Mouse (Mus musculus) macrophage (primary cell): ENCODE data around the gene Gxylt2. TPM values are rescaled to one million over a fixed set of nuclear protein-coding genes. Genes with fewer than 3 reads are reported as not detected.

Source experiments
- H3K27ac ChIP-seq: fragments of 350-480 bp; formaldehyde crosslinking; 2 replicates; pipeline ENCODE4 v1.9.0; 2021
- H3K36me3 ChIP-seq: fragments of 350-480 bp; formaldehyde crosslinking; 2 replicates; pipeline ENCODE4 v1.9.0; 2021; ENCODE audit errors: inconsistent target
- H3K4me3 ChIP-seq: fragments of 350-480 bp; formaldehyde crosslinking; 2 replicates; pipeline ENCODE4 v1.9.0; 2021; ENCODE audit errors: inconsistent target
- H3K79me2 ChIP-seq: fragments of 350-480 bp; formaldehyde crosslinking; 2 replicates; pipeline ENCODE4 v1.9.0; 2021; ENCODE audit errors: inconsistent target
- WGBS: methylation state at CpG from one replicate; pipeline ENCODE4 v1.1.7; 2026; ENCODE audit warnings: inconsistent platforms; ENCODE audit not compliant: missing documents; 5-methylcytosine and 5-hydroxymethylcytosine counted together
- polyA plus RNA-seq: library from polyadenylated mRNA; stranded (reverse); fragments of 250-400 nt; gene quantifications from 3 replicates; pipeline ENCODE4 v1.2.4, GENCODE M21; 2018; ENCODE audit warnings: inconsistent platforms

The Gxylt2 gene
- polyA plus RNA-seq, 1 experiment from 2014 or later = not detected

DNA sequence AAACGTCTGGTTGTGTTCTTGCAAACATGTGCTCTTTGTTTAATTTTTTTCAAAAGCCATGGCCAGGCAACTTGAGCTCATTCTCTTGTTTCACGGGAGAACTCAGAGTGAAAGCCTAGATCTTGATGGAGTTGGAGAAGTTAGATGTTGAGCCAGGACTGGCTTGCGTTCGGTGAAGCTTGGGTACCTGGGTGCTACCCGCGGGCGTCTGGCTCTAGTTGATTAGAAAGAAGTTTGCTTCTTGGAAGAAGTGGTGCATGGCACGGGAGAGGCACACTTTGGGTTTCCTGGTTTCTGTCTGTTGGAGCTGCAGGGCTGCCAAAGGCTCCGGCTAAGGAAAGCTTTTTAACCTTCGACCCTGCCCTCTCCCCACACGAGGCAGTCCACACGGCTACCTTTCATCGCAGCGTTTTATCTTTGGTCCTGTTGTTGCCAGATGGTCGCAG, 855 bp downstream of the Gxylt2 start:
- Histone ChIP-seq H3K27ac (no peak overlapping the region), H3K4me3 (no peak overlapping the region), H3K79me2 (no peaks in the 10 kb centered on the region), H3K36me3 (no peaks in the 10 kb centered on the region)
- 7% methylated on average over 15 of the region's 15 CpGs for WGBS

DNA sequence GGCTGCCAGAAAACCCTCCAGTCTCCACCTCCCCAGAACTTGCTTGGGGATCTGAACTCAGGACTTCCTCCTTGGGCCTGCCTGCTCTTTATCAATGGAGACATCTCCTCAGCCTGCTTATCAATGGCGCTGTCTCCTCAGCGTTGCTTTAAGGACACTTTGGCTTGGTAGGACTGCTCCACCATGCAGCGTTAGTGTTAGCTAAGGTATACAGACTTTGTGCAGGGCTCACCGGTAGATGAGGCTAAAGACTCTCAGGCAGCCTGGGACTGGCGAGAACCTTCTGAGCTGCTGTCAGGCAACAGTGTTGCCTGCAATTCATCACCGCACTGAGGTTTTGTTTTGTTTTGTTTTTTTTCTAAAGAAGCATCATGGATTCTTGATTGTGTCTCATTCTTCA, 2.3 kb downstream of the Gxylt2 start:
- Histone ChIP-seq H3K79me2 (no peaks in the 10 kb centered on the region), H3K27ac (no peak overlapping the region), H3K36me3 (no peaks in the 10 kb centered on the region), H3K4me3 (no peak overlapping the region)
- 83% methylated on average over 6 of the region's 6 CpGs for WGBS

DNA sequence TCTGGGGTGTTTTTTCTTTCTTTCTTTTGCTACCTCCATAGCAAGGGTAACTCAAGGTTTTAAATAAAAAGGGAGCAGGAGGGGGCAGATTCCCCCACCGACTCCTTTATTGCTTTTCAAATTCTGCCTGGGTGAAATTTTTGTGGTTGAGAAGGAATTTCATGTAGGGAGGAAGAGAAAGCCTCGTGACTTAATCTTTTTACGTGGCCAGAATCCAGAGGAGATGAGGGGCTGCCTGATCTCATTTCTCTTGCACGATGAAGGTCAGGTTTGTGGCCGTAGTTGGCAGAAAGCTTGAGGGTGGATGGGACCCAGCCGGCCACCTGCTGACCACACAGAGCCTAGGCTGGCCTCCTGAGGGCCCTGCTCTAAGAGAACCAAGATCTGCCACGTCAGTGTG, 3.0 kb downstream of the Gxylt2 start:
- no peak overlapping the region for H3K4me3 ChIP-seq
- 48% methylated on average over 7 of the region's 7 CpGs for WGBS

DNA sequence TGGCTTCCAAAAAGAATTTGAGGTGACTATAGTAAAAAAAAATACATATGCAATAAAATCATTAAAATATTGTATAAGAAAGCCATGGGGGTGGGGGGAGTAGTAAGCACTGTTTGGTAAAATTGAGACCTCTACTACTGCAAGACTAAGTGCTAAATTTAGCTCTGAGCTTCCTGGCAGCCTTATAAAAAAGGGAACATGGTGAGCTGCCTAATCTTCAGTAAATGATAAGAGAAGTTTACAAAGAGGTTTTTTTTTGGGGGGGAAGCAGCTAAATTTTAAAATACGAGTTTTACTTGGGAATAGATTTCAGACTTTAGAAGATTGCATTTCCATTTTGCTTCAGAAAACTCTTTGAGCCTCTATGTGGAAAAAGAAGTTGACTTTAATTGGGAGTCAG, 3.7 kb downstream of the Gxylt2 start:
- no peak overlapping the region for H3K4me3 ChIP-seq
- no peaks in the 10 kb centered on the region for H3K79me2 ChIP-seq
- WGBS = 15% methylated on average over 1 of the region's 1 CpGs
- H3K36me3 ChIP-seq = no peaks in the 10 kb centered on the region
- no peak overlapping the region for H3K27ac ChIP-seq

More for the DNA sequence above, 3.0 kb downstream of the Gxylt2 start:
- H3K27ac ChIP-seq = no peak overlapping the region
- H3K36me3 ChIP-seq = no peaks in the 10 kb centered on the region
- no peaks in the 10 kb centered on the region for H3K79me2 ChIP-seq

DNA sequence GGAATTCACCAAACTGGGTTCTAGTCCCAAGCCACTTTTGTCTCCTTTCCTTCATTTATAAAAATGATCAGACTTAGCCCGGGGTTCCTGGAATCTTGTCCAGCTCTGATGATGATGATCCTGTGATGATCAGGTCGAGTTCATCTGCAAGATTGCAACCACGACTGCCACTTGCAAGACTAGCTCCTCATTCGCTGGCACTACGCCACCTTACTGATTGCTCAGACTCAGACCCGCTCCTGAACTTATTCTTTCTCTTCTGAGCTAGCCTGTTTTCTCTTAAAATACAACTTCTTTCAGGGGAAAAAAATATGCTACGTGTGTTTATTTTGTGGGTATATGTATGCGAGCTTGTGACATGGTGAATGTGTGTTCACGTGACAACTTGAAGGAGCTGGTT, 4.5 kb downstream of the Gxylt2 start:
- Histone ChIP-seq H3K27ac (no peak overlapping the region), H3K79me2 (no peaks in the 10 kb centered on the region)
- 80% methylated on average over 9 of the region's 9 CpGs for WGBS

DNA sequence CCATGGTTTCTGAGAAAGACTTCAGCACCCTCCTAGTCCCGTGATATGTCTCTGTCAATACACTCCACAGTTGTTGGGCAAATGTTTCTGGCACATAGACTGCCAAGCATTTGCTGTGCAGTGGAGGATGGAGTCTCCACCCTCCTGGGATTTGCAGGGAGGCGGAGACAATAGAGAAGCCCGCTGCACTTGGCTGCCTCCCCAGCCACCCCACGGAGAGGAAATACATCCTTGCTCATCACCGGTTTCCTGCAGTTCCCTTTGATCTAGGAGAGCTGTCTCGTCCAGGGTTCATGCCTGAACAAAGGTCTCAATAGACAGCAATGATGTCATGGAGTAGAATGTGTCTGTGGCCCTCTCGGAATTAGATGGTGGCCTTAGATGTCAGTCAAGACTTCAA, 4.9 kb downstream of the Gxylt2 start:
- H3K27ac ChIP-seq = no peak overlapping the region
- no peaks in the 10 kb centered on the region for H3K36me3 ChIP-seq
- H3K79me2 ChIP-seq = no peaks in the 10 kb centered on the region
- no peak overlapping the region for H3K4me3 ChIP-seq
- WGBS = 58% methylated on average over 7 of the region's 7 CpGs

More for the DNA sequence above, 4.5 kb downstream of the Gxylt2 start:
- Histone ChIP-seq H3K36me3 (no peaks in the 10 kb centered on the region), H3K4me3 (no peak overlapping the region)

DNA sequence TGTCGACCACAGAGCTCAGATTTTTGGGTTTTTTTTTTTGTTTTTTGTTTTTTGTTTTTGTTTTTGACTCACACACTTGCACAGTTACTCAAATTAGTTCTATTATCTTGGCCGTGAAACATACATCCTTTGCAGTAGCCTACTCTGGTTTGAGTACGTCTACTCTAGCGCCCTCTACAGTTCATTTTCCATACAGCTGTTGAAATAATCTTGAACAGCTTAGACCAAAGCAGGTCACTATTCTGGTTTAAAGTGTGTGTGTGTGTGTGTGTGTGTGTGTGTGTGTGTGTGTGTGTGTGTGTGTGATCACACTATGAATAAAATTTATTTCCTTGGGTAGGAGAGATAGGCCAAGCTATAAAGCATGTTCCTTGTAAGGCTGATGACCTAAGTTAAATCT, 5.6 kb downstream of the Gxylt2 start:
- 27% methylated on average over 4 of the region's 4 CpGs for WGBS
- no peak overlapping the region for H3K27ac ChIP-seq
- no peaks in the 10 kb centered on the region for H3K36me3 ChIP-seq

DNA sequence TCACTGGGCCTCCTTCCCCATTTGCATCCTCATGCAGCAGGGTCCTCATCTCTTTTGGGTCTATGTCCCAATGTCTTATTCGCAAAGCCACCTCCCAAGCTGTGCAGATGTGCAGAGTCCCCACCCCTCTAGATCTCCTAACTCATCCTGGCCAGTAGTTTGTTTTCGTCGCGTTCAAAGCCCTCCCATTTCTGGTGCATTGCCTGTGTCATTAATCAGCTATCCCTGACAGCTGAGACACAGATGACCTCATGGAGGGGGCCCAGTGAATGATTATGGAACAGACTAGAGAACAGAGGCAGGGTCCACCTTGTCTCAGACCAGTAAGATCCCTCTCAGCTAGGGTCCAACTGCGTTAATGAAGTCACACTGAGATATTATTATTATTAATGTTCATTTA, 6.3 kb downstream of the Gxylt2 start:
- Histone ChIP-seq H3K4me3 (no peak overlapping the region), H3K36me3 (no peaks in the 10 kb centered on the region), H3K79me2 (no peaks in the 10 kb centered on the region), H3K27ac (no peak overlapping the region)
- 96% methylated on average over 2 of the region's 5 CpGs for WGBS

More for the DNA sequence above, 5.6 kb downstream of the Gxylt2 start:
- Histone ChIP-seq H3K79me2 (no peaks in the 10 kb centered on the region), H3K4me3 (no peak overlapping the region)

DNA sequence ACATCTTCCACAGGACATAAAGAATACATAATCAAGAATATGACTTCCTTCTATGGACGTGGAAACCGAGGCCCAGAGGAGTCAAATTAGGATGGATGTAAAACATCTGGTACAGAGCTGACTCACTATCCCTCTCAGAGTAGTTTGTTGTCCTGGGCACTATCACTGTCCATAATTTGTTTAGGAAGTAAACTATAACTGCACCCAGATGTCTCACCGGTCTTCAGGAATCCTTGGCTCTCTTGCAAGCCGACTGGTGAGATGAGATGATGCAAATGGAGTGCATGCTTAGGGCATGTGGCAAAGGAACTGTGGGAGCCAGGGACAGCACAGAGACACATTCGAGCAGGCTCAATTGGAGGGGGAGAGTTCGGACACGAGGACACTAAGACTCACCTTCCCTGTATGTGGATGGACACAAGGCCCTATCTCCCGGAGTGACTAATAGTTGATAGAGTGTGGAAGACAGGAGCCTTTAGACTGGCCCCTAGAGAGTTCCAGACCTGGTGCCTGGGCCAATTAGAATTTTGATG, 10.8 kb downstream of the Gxylt2 start:
- no peak overlapping the region for H3K4me3 ChIP-seq
- H3K27ac ChIP-seq = no peak overlapping the region
- H3K36me3 ChIP-seq = no peaks in the 10 kb centered on the region
- no peaks in the 10 kb centered on the region for H3K79me2 ChIP-seq
- 92% methylated on average over 8 of the region's 8 CpGs for WGBS

DNA sequence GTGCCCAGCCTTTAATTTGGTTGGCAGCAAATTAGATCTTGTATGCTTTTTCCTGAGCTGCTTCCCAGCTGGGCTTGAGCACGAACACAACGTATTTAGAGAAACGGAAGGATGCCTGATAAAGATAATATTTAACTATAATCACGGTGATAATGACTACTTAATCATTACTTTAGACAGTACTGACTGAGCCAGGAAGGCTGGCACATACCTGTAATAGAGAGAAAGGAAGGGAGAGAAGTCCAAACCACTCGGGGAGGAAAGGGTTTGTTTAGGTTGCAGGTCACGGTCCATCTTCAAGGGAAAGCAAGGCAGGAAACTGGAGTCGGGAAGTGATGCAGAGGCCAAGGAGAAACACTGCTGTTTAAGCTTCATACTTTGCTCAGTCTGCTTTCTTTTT, 11.6 kb downstream of the Gxylt2 start:
- 84% methylated on average over 7 of the region's 7 CpGs for WGBS
- Histone ChIP-seq H3K36me3 (no peaks in the 10 kb centered on the region), H3K27ac (no peak overlapping the region), H3K4me3 (no peak overlapping the region), H3K79me2 (no peaks in the 10 kb centered on the region)

DNA sequence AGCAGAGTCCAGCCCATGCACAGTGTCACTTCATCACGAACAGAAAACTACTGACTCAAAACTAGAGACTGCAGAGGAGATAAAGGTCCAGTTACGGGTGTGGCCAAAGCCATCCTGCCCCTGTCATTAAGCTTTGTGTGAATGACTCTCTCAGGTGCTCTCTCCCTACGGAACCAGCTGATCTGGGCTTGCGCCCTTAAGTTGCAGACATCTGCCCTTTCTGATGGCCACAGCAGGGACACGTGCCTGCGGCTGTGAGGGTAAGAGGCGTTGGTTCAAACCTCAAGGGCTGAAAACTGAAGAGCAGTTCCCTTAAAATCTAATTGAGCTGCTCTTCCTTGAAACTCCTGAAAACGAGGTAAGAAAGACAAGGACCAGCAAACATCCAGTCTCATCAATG, 12.3 kb downstream of the Gxylt2 start:
- Histone ChIP-seq H3K36me3 (no peaks in the 10 kb centered on the region), H3K27ac (no peak overlapping the region), H3K4me3 (no peak overlapping the region), H3K79me2 (no peaks in the 10 kb centered on the region)
- WGBS = 90% methylated on average over 8 of the region's 8 CpGs

DNA sequence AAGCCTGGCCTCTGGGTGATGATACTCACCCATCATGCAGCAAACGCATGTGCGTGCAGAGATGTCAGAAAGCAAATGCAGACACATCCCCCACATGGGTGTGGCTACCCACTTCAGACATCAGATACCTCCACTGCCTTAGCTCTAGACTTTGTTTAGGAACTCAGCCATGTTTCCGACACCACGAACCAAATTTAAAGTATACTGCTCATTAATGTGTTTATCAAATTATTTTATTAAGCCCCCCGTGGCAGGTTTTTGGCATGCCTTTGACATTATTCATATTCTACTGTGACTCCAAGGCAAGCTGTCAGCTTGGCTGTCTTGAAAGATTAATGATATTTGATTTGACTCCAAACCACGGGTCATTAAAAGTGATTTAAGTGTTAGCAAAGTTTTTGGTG, 15.6 kb downstream of the Gxylt2 start:
- H3K27ac ChIP-seq = no peak overlapping the region
- no peaks in the 10 kb centered on the region for H3K36me3 ChIP-seq
- WGBS = 78% methylated on average over 6 of the region's 6 CpGs

DNA sequence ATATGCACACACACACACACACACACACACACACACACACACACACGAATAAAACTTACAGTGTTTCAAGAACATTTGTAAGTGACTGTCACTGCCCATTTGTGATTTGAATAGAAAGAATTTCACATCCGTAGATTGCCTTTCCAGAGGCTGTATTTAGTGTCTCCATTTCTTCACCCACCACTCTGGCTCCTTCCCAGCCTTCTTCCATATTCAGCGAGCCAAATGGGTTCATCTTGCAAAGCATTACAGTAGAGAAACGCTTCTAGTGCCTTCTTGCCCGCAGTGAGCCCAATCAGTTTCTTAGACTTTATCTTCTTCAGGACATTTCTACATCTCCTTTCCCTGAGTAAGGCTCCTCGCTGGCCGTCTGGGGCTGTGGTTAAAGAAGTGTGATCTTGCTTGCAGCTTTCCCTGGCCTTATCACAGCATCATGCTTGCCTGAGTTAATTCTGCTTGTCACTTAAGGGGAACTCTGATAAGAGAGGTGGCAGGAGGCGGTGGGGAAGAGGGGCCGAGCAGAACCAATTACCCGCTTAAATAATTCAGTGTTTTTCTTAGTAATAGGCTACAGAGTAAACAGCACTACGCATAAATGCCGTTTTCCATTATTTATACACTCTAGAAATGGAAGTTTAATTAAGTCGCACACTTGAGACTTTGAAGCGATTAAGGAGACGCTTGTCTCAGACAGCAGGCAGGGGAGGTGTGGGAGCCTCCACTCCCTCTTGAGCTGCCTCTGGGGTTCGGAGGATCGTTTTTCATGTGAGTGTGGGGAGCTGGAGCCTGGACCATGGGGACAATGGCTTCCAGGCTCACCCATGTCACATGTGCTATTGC, 16.6 kb downstream of the Gxylt2 start:
- Histone ChIP-seq H3K4me3 (no peak overlapping the region), H3K36me3 (no peaks in the 10 kb centered on the region), H3K27ac (no peak overlapping the region), H3K79me2 (no peaks in the 10 kb centered on the region)
- WGBS = 28% methylated on average over 16 of the region's 17 CpGs

More for the DNA sequence above, 15.6 kb downstream of the Gxylt2 start:
- no peak overlapping the region for H3K4me3 ChIP-seq
- no peaks in the 10 kb centered on the region for H3K79me2 ChIP-seq

DNA sequence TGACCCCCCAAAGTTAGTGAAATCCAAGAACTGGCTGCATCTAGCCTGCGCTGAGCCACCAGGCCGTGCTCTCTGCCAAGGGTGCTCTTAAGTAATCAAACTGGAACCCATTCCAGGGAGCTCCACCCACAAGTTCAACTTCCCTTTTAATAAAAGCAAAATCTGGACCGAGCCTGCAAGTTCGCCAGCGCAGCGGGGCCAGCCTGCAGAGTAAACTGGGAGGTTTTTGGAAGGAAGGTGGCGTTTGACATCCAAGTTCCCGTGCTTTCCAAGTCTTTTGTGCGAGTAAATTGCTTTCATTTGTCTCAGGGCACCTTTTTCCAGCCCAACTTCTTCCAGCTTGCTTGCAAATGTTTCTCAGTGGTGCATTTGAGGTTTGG, 27.5 kb downstream of the Gxylt2 start:
- WGBS = 45% methylated on average over 9 of the region's 9 CpGs
- Histone ChIP-seq H3K4me3 (no peak overlapping the region), H3K36me3 (no peaks in the 10 kb centered on the region), H3K27ac (no peak overlapping the region), H3K79me2 (no peaks in the 10 kb centered on the region)

DNA sequence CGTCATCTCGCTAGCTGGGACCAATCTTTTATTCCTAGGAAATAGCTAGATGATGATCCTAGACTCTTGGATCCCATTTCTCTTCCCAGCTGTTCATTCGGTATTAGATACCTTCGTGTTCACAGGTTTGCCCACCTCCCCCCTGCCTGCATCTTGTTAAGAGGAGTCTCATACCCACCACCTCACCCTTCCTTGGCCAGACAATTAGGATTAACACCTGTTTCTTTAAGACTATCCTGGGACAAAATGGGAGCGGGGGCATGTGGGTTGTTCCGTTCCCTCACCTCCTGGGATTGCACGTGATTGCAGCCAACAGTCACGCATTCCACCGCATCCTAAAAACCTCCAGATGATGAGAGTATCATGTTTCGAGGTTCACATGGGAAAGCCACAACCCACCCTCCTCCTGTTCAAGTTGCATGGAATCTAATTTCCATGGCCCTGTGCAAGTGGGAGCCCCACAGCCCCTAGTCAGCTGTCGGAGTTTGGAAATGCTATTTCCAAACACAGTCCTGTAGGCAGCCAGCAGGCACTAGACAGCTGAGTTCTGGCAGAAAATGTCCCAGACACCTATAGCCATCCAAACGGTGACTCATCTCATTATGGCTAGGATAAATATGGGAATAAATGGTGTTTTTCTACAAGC, 28.0 kb downstream of the Gxylt2 start:
- no peak overlapping the region for H3K27ac ChIP-seq
- no peaks in the 10 kb centered on the region for H3K36me3 ChIP-seq
- H3K4me3 ChIP-seq = no peak overlapping the region
- 89% methylated on average over 12 of the region's 12 CpGs for WGBS
- no peaks in the 10 kb centered on the region for H3K79me2 ChIP-seq
